In genomic region chr2:32132567-32132992, GRCm38 (mm10) we compare ENCODE assay signal across 8 mouse cellular contexts. TPM values are rescaled to one million over a fixed set of nuclear protein-coding genes. Genes with fewer than 3 reads are reported as not detected.
DNase-seq lines count a peak whose midpoint lies in the region; ATAC-seq lines count a peak whose summit lies in the region.

No protein-coding gene starts in this region.

- no peak overlapping the region for H3K4me2 ChIP-seq in midbrain, embryonic 11.5 days
- no peak overlapping the region for H3K4me2 ChIP-seq in midbrain, embryonic 16.5 days (ENCODE audit: low read length)

- DNase-seq in midbrain, embryonic 11.5 days (ENCODE audit: low spot score, missing footprints) = peak; percentile 94
- peak; percentile 74 for DNase-seq in brain, adult 2 months (ENCODE audit: low read depth, low spot score)
- DNase-seq in gastrocnemius, postnatal 25 days = peak; percentile 81
- peak; percentile 66 for DNase-seq in kidney, postnatal 14 days
- DNase-seq in testis, postnatal 14 days (ENCODE audit: low spot score) = peak; percentile 84
- no peak for DNase-seq in layer of hippocampus, adult 11-12 months (ENCODE audit: low spot score)

- no peak overlapping the region for H3K27ac ChIP-seq in midbrain, embryonic 11.5 days (ENCODE audit: low read depth, low read length)
- no peak overlapping the region for H3K27ac ChIP-seq in midbrain, embryonic 16.5 days (ENCODE audit: low read length)

- H3K9me3 ChIP-seq in midbrain, embryonic 11.5 days (ENCODE audit: control insufficient read depth, low read length) = no peaks in the 10 kb centered on the region
- no peaks in the 10 kb centered on the region for H3K9me3 ChIP-seq in midbrain, embryonic 16.5 days (replicated peaks; ENCODE audit: control insufficient read depth, low read length, poor library complexity, severe bottlenecking)

- no peaks in the 10 kb centered on the region for H3K36me3 ChIP-seq in midbrain, embryonic 11.5 days (ENCODE audit: control insufficient read depth, insufficient read depth, low read length)
- no peaks in the 10 kb centered on the region for H3K36me3 ChIP-seq in midbrain, embryonic 16.5 days (ENCODE audit: control insufficient read depth, insufficient read depth, low read length)

- ATAC-seq in midbrain, embryonic 11.5 days (ENCODE audit: low FRiP score) = peak; percentile 28; the same call in 1 of the 2 replicates
- ATAC-seq in midbrain, embryonic 16.5 days = no peak
- peak; percentile 58 for ATAC-seq in megakaryocyte-erythroid progenitor cell, adult 5-6 weeks (replicated peaks; ENCODE audit: low FRiP score, low TSS enrichment, poor library complexity, severe bottlenecking)

- H3K4me1 ChIP-seq in midbrain, embryonic 11.5 days (ENCODE audit: control insufficient read depth, insufficient read depth, low read length) = peaks cover 5% of the 10 kb centered on the region; the same call in 1 of the 2 replicates
- peaks cover 3% of the 10 kb centered on the region; the same call in 1 of the 2 replicates for H3K4me1 ChIP-seq in midbrain, embryonic 16.5 days (ENCODE audit: control insufficient read depth, insufficient read depth, low read length)

- no peak overlapping the region for H3K4me3 ChIP-seq in midbrain, embryonic 11.5 days (ENCODE audit: low read depth, low read length)
- no peak overlapping the region for H3K4me3 ChIP-seq in midbrain, embryonic 16.5 days (ENCODE audit: low read depth, low read length)

- no peaks in the 10 kb centered on the region for H3K27me3 ChIP-seq in midbrain, embryonic 11.5 days (ENCODE audit: control insufficient read depth, insufficient read depth, low read length)
- H3K27me3 ChIP-seq in midbrain, embryonic 16.5 days (ENCODE audit: control insufficient read depth, insufficient read depth, low read depth, low read length) = no peaks in the 10 kb centered on the region

- no peak overlapping the region for H3K9ac ChIP-seq in midbrain, embryonic 11.5 days (ENCODE audit: low read length)
- H3K9ac ChIP-seq in midbrain, embryonic 16.5 days (ENCODE audit: low read depth, low read length) = no peak overlapping the region

- WGBS in midbrain, embryonic 11.5 days = 6% methylated on average over 12 of the region's 12 CpGs
- WGBS in midbrain, embryonic 16.5 days = 7% methylated on average over 11 of the region's 12 CpGs

RNA-seq across cellular contexts. Expression of gene Prrc2b, which starts 18.3 kb away (rescaled TPM):
- polyA plus RNA-seq in midbrain, embryonic 11.5 days (2014; fragmentation: Nextera tagmentation; extraction: Ambion mirVana) = 52.6 and 64.1 TPM in 2 replicates
- 69.8 and 77.9 TPM in 2 replicates for polyA plus RNA-seq in midbrain, embryonic 16.5 days (2015; fragmentation: Nextera tagmentation; extraction: Ambion mirVana)
- total RNA-seq in gastrocnemius, postnatal 25 days (2021) = 10 to 100 TPM; 67.0 to 69.6 TPM
- total RNA-seq in megakaryocyte-erythroid progenitor cell, adult 5-6 weeks (2014; fragmentation: Nextera tagmentation) = 58.3 and 63.5 TPM in 2 replicates
- 13.9 and 20.1 TPM in 2 replicates for total RNA-seq in megakaryocyte-erythroid progenitor cell, adult 5-6 weeks (2017)

RNA-seq across cellular contexts. Expression of gene Plpp7, which starts 37.3 kb away (rescaled TPM):
- polyA plus RNA-seq in midbrain, embryonic 11.5 days (2014; fragmentation: Nextera tagmentation; extraction: Ambion mirVana) = 5.9 and 7.3 TPM in 2 replicates
- 25.0 and 28.4 TPM in 2 replicates for polyA plus RNA-seq in midbrain, embryonic 16.5 days (2015; fragmentation: Nextera tagmentation; extraction: Ambion mirVana)
- total RNA-seq in gastrocnemius, postnatal 25 days (2021) = 10 to 100 TPM; 90.9 to 97.0 TPM
- 1.4 and 2.5 TPM in 2 replicates for total RNA-seq in megakaryocyte-erythroid progenitor cell, adult 5-6 weeks (2014; fragmentation: Nextera tagmentation)
- total RNA-seq in megakaryocyte-erythroid progenitor cell, adult 5-6 weeks (2017) = 0.65 TPM in 1 of 2 replicates, not detected in the other

RNA-seq across cellular contexts. Expression of gene Fam78a, which starts 47.9 kb away (rescaled TPM):
- 0.60 and 1.3 TPM in 2 replicates for polyA plus RNA-seq in midbrain, embryonic 11.5 days (2014; fragmentation: Nextera tagmentation; extraction: Ambion mirVana)
- polyA plus RNA-seq in midbrain, embryonic 16.5 days (2015; fragmentation: Nextera tagmentation; extraction: Ambion mirVana) = 0.41 and 0.45 TPM in 2 replicates
- 10 to 100 TPM; 15.1 to 15.9 TPM for total RNA-seq in gastrocnemius, postnatal 25 days (2021)
- 24.9 and 30.2 TPM in 2 replicates for total RNA-seq in megakaryocyte-erythroid progenitor cell, adult 5-6 weeks (2014; fragmentation: Nextera tagmentation)
- 17.4 and 23.4 TPM in 2 replicates for total RNA-seq in megakaryocyte-erythroid progenitor cell, adult 5-6 weeks (2017)

Comparison
In these comparisons a context has a peak if more than half of its experiments do, and no peak if none do; other contexts are left out.
1. RNA of gene Plpp7, which starts 37.3 kb away (total RNA-seq): 90.9 to 97.0 TPM in gastrocnemius, postnatal 25 days; 0.65 to 2.5 TPM in megakaryocyte-erythroid progenitor cell, adult 5-6 weeks; every median in the first group is over 10 times any median in the second.